Mouse (Mus musculus): ENCODE results near the gene Ostm1.

DNA sequence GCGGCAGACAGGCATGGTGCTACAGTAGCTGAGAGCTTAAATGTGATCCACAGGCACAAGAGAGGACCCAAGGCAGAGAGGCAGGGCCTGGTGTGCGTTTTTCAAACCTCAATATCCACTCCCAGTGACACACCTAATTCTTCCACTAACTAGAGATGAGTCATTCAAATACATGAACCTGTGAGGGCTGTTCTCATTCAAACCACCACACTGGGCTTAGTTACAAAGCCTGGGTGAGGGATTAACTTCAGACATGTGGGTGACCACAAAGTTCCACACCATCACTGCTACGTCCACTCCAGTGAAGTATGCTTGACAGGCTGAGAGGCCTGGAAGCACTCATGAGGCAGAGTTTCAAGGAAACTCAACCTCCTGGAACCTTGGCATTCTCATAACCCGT, 86.3 kb downstream of the Ostm1 start:
- TF ChIP-seq EP300 (IDR thresholded peaks at IDR 0.05; ENCODE audit: low read depth): no peak
- TF ChIP-seq CTCF (IDR thresholded peaks at IDR 0.05; ENCODE audit: low read depth): no peak
